Mouse (Mus musculus) spleen, adult 2 months (tissue): Measurements from ENCODE around the gene Lypla2.

Experiments
- CTCF ChIP-seq: fragments of 200-500 bp; IDR thresholded peaks from 2 replicates; pipeline ENCODE4 v1.5.1; 2011; ENCODE audit warnings: mild to moderate bottlenecking, inconsistent platforms; ENCODE audit not compliant: insufficient read depth, insufficient read length, insufficient replicate concordance; ENCODE audit errors: extremely low read depth
- POLR2A ChIP-seq: fragments of 200-500 bp; IDR thresholded peaks from 2 replicates; pipeline ENCODE4 v1.6.1; 2011; ENCODE audit warnings: low read depth, low read length, inconsistent platforms

DNA sequence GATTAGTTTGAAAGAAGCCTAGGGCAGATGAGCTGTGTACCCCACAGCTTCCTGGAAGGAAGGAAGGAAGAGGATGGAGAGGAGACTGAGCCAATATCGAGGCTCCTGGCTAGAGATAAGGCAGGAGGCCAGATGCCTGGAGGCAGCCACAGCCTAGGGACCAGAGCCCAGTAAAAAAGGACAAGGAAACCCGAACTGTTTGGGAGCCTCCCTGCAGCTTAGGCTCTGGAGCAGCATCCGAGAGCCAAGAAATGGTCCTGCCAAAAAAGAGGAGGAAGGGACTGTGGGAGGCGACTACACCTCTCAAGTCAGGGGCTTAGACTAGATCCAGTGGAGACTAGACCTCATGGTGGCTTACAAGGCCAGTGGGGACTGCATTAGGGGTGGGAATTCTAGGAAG, 29.0 kb downstream of the Lypla2 start:
- TF ChIP-seq POLR2A (no peak), CTCF (no peak)
